Mouse (Mus musculus): ENCODE data around the gene Cab39l.

The Cab39l gene

DNA sequence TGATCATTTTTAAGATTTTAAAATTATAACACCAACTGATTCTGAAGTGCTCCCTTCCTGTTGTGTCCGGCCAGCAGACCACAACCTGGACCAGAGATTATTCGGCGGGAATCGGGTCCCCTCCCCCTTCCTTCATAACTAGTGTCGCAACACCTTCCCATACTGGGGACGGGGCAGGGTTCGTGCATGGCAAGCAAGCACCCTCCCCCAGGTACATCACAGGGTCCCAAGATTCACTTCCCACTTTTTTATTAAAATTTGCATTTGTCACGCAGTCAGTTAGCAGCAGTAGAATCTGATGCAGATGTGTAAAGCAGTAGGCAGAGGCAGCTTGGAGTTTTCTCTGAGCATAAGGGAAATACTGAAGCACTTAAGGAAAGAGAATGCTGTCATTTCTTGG lies 64.1 kb downstream of the Cab39l start:
- DNase-seq (ENCODE audit: low read depth, low spot score), result no peak

DNA sequence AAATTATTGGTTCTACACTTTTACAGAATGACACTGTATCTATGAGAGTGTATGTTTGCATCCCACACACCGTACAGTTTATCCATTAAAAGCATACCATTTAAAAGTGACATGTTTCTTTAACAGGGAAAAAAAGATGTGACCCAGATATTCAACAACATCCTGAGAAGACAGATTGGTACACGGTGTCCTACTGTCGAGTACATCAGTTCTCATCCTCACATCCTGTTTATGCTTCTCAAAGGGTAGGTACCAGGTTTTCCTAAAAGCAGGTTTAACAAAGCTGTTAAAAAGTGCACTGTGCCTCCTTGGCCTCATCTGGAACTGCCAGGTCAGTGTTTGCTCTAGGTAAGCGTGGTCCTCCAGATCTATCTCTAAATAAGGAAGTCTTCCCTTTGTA lies 65.4 kb downstream of the Cab39l start:
- no peak for DNase-seq (ENCODE audit: low read depth, low spot score)

DNA sequence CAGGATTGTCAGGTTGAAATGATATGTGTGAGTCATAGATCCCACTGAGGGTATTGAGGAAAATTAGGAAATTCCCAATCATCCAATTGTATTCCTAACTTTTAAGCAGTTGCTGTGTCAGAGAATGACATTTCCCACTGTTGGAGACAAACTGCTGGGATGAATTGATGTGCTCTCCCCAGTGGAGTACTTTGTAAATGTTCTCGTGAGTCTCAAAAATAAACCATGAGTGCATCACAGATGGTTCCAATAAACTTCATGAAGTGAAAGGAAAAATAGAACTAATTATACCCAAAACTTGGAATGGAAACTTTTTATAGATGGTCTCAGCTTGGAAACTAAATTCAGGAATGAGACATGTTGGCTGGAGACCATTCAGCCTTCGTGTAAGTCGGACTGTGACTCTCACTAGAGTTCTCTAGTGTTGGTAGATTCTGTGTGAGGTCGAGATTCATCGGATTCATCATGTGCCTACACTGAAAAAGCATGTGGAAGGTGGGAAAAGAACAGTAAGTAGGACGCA lies 73.2 kb downstream of the Cab39l start:
- DNase-seq (ENCODE audit: low read depth, low spot score), result no peak

DNA sequence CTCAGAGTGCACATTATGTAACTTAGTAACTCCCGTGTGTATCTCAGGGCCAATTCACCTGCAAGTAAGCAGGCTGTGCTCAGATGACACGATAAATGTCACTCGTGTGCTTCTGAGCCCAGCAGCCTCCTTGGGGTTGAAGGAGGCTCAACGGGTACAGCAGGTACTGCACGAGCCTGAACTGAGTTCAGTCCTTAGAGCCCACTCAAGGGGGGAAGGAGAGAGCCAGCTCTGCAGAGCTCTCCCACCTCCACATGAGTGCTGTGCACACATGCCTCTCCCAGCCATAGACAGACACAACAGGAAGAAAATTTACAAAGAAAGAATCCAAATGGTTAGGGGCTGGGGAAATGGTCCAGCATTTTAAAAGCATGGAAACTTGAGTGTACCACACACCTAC lies 85.1 kb downstream of the Cab39l start:
- no peak for DNase-seq (ENCODE audit: low read depth, low spot score)

DNA sequence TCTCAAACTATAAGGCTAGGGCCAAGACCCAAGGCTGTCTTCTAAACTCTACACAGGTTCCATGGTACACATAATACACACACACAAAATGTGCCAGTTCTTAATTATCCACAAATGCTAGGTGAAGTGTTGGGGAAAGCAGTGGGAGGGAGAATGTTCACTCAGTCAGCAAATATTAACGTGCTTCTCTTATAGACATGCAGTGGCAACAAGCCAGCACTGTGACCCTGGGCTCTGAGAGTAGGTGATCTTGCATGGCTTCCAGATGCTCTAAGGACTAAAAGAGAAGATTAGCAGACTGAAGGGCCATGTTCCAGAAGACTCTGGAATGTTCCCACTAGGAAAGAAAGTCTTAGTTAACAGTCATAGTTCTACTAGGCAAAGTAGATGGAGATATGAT lies 90.0 kb downstream of the Cab39l start:
- no peak for DNase-seq (ENCODE audit: low read depth, low spot score)

GRCm38 (mm10) chr14:59532986-59533385 lies 92.2 kb downstream of the Cab39l start:
- DNase-seq (ENCODE audit: low read depth, low spot score), result no peak

GRCm38 (mm10) chr14:59533908-59534307 lies 93.1 kb downstream of the Cab39l start:
- no peak for DNase-seq (ENCODE audit: low read depth, low spot score)

- DNase-seq (ENCODE audit: low read depth, low spot score), result no peak
Measured at GRCm38 (mm10) chr14:59537829-59538432, 97.2 kb downstream of the Cab39l start.

DNA sequence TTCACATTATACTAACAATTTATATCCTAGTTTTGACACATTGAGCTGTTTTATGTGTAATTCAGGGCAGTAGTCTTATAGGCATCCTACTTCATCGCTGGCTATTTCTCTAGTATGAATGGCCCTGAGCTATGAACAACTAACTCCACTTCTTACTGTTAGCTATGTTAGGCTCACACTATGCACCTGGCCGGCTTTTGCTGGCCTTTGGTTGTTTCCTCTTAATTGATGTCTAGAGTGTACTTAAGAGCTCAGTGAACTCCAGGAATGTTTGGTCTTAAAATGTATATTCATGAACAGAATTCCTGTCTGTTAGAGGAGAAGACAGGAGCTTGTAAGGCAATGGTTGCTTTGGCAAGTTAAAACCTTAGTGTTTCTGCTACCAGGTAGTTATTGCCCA lies 99.5 kb downstream of the Cab39l start:
- no peak for DNase-seq (ENCODE audit: low read depth, low spot score)

DNA sequence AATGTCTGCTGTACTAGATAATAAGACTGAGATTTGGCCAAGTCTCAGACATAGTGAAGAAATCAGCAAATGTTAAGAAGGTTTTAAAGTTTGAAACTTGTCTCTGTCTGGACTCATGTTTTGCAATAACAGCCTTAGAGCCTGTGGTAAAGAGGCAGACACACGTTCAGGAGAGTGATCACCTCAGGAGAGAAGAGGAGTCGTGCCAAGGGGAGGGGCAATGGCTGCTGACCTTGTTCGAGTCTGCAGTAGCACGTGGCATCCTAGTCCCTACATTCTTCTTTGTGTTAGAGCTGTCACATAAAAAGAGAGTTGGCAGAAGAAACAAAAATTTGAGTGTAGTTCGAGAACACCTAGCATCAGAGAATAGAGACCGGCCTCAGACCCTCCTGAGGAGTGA lies 100.0 kb downstream of the Cab39l start:
- DNase-seq (ENCODE audit: low read depth, low spot score), result no peak

DNA sequence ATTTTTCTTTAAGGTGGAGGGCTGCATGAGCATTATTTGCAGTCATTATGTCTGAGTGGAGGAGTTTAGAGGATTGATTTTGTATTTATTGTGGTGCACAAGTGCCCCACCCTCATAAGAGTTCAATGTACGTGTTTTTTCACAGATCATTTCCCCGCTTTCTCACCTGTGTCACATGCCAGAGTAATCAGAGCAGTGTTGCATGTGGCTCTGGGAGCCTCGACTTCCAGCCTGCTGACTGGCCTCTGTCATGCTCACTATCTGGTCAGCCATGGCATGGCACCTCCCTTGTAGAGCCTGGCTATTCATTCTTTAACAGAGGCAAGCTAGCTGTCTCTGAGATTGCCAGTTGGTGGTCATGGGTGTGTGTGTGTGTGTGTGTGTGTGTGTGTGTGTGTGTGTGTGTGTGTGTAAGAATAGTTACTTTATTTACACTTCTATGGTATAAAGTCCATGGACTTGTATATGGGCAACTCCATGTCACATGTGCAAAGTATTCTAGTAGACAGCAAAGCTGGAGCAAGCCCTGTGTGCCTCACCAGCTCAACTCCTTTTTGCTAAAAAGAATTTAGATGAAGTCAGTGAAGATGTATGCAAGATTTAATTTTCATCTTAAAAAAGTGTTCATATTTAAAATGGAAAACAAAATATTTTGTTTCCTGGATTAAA lies 102.5 kb downstream of the Cab39l start:
- DNase-seq (ENCODE audit: low read depth, low spot score), result no peak

DNA sequence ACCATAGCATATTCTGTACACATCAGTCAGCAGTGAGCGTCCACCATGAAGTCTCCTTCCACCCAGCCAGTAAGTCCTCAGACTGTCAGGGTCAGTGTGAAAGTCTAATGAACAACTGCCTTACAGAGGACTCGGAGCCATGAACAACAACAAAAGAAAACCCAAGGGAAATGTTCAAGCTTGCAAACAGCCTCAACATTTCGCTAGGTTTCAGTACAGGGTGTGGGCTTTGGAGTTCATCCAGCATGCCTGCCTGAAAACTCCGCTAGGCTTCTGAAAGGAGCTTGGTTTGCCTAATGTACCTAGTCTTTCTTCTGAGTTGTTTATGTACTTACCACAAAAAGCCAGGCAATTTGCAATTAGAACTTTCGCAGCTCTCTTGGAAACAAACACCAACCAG lies 103.2 kb downstream of the Cab39l start:
- DNase-seq (ENCODE audit: low read depth, low spot score), result no peak

DNA sequence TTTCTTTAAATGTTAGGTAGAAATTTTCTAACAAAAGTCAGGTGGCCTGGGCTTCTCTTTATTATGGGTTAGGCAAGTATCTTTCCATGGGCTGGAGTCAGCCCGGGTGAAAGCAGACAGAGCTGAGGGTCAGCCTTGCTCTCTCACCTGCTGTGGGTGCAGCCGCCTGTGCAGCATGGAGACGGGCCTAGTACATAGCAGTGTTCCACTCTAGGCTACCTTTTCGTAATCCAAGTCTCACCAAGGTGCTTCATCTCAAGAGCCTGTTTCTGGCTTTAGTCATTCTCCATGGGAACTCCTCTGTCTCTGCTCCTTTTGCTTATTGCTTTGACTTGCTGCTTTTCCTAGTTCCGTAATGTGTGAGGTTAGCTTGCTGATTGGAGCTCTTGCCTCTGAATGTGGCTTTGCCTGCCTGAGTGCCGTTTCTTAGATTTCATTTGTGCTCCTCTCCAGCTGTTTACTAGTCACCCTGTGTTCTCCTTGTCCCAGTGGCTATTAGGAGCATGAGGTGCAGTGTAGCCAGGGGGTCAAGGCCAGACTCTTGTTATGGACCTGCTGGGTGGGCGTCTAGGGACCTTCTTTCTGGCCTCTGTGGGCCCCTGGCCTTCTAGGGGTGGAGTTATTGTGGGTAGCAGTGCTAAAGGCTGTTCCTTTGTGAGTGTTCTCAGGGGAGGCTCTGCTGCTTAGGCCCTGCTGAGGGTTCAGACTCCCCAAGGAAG lies 105.5 kb downstream of the Cab39l start:
- no peak for DNase-seq (ENCODE audit: low read depth, low spot score)

DNA sequence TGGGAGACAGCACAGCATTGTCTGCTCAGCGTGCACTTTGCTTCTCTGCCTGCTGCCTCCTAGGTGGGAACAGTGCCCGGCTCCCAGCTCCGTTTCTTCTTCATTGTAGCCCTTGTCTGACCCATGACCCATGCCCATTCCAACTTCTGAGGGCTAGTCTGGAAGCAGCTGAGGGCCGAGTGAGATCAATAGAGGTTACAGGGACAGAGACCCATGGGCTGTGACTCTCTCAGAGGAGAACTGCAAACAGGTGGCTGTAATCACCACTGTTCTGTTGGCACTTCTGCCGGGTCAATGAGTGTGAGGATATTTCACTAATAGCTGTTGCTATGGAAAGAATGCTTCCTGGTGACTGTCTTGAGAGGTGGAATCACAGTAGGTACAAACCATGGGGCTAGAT lies 106.8 kb downstream of the Cab39l start:
- DNase-seq (ENCODE audit: low read depth, low spot score), result no peak

GRCm38 (mm10) chr14:59548532-59548931 lies 107.8 kb downstream of the Cab39l start:
- DNase-seq (ENCODE audit: low read depth, low spot score), result no peak

DNA sequence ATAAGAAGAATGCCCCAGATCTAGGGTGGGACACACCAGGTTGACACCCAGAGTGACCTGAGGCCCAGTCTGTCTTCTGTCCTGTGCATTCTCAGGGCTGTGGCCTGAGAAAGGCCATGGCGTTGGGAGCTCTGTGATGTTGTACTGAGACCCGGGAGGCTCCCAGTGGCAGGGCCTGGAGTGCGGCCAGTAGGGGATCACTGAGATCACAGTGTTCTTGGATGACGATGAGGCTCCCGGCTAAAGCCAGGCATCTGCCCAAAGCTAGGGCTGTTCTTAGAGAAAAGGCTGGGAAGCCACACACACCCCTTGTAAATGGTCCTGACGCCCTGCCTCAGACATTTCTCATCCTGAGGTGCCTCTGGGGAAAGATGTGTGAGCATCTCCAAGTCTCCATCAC lies 108.3 kb downstream of the Cab39l start:
- DNase-seq (ENCODE audit: low read depth, low spot score), result no peak

GRCm38 (mm10) chr14:59550841-59551240 lies 110.1 kb downstream of the Cab39l start:
- DNase-seq (ENCODE audit: low read depth, low spot score), result no peak

DNA sequence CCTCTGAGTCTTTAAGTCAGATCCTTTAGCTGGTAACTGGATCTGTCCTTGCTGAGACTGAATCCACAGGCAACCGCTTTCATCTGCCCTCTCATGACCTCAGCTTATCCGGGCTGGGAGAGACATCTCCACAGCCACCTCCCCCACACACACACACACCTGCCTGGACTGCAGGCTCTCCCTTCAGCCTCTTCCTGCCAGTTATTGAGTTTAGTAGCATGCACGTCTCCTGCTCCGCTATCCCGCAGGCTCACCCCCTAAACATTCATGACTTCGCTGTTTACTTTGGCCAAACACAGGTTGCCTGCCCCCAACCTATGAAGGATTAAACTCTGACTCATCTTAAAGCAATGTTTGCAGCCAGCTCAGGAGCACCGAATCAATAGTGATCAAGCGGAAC lies 111.2 kb downstream of the Cab39l start:
- DNase-seq (ENCODE audit: low read depth, low spot score), result no peak

DNA sequence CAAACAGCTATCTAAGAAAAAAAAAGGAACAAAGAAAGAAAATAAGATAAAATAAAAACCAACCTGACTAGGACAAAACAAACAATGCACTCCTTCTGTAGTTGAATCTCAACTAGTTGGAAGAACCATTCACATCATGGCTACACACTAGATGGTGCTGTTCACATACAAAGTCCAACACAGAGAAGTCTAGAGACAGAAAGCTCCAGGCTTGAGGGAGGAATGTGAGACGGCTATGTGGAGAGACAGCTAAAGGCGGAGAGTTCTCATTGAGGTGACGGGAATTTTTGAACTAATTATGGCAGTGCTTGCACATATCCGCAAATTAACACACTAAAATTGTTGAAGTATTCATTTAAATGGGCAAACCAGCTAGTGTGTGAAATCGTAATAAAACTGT lies 113.3 kb downstream of the Cab39l start:
- no peak for DNase-seq (ENCODE audit: low read depth, low spot score)

DNA sequence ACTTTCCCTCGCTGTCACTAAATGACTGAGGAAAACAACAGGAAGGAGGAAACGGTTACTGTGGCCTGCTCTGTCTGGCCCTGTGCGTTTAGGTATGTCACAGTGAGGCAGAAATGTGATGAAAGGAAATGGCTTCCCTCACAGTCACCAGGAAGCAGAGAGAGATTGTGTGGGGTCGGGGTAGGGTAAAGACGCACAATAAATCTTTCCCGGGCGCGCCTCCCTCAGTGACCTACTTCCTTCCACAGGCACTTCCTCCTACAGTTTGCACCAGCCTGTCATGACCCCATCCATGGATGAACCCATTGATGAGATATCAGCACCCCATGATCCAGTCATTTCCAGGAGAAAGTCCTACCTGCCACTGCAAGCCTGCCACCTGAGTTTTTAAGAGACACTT lies 114.2 kb downstream of the Cab39l start:
- DNase-seq (ENCODE audit: low read depth, low spot score), result no peak

DNA sequence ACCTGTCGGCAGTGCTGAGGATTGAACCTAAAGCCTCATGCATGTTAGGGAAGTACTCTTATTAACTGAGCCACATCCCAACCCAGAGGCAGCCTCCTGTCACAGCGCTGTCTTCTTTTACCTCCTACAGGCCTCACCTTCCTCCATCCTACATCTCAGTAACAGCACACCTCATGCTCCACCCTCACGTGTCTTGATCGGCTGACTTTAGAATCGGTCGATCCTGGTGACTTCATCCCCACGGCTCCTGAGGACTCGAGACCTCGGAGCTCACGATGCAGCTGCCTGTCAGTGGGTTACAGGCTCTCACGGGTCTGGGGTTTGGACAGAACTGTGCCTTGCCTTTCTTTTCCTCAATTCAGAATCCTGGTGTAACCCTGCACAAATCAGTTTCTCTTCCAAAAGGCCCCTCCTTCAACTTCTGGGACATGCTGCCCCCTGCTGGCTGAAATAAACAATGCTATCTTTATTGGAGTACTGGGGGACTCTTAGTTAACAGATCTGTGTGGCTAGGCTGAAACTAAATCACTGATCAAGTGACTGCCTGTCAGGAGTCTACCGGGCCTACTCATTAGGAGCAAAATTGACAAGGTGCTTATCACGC lies 115.3 kb downstream of the Cab39l start:
- peak; percentile 72 for DNase-seq (ENCODE audit: low read depth, low spot score)

GRCm38 (mm10) chr14:59557071-59557470 lies 116.3 kb downstream of the Cab39l start:
- no peak for DNase-seq (ENCODE audit: low read depth, low spot score)

Measured in retina, postnatal 7 days (tissue).